Mouse (Mus musculus): Measurements from ENCODE around the gene 1700024B05Rik.
"Not testable (repeated sequence)": the region's sequence is repeated elsewhere in the genome, so short reads cannot be mapped to it uniquely, and the experiment has no call there.

Gene 1700024B05Rik

DNA sequence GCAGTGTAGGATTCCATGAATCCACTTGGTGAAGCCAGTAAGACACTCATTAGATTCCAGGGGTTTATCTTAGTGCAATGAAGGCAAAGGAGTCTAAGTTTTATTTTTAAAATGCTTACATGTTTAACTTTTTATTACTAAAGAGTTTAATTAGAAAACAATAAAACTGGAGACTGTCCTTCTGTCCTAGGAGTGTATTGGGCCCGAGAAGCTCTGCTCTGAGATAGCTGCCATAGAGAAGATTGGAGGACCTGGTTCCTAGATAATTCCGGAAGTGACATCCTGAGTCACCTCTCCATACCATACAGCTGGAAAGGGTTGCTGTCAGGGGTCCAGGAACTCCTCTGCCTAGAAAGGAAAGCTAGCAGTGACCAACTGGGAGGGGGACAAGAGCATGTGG, at the start of gene 1700024B05Rik:
Gene 1700024B05Rik, plus strand, starts transcription at position 301 of the 400 bp plus-strand sequence.
- H3K36me3 ChIP-seq (ENCODE audit: control insufficient read depth, insufficient read depth, low read length, poor library complexity, severe bottlenecking); H3K27me3 ChIP-seq (ENCODE audit: control insufficient read depth, insufficient read depth, low read length, poor library complexity, severe bottlenecking); DNase-seq (ENCODE audit: low read depth, low spot score): not testable (repeated sequence)

DNA sequence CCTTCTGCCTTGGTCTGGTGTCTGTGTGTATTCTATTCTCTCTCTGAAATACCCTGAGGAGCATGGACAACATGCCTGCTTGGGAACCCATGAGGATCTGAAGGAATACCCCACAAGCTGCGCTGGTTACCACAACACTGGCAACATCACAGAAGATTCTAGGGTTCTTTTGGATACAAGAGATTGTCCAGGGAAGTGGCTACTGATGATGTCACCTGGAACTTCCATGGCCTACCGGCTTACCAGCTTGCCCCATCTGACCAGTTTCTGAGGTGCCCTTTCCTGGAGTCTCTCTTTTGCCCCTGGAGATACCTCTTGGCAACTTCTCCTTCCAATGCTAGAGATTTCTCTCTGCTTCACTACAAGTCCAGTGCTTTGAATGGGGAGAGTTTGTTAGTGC, 36.6 kb upstream of the 1700024B05Rik start, which contains the start of gene Gm7980:
Gene Gm7980, minus strand, starts transcription at position 101 of the 400 bp plus-strand sequence.
- not testable (repeated sequence) for DNase-seq (ENCODE audit: low read depth, low spot score); H3K36me3 ChIP-seq (ENCODE audit: control insufficient read depth, insufficient read depth, low read length, poor library complexity, severe bottlenecking); H3K27me3 ChIP-seq (ENCODE audit: control insufficient read depth, insufficient read depth, low read length, poor library complexity, severe bottlenecking)

DNA sequence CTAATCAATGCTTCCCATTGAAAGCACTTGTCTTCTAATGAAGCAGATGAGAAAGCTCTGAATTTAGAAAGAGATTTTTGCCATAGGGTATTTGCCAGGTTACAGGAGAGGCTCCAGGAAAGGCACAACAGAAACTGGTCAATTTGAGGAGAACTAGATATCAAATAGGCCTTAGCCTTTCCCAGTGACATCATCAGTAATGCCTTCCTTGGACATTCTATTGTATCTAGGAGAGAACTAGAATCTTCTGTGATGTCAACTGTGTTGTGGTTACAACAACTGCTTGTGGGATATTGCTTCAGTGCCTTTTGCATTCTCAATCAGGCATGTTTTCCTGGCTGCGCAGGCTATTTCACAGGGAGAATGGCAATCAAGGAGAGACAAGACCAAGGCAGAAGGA, 19.1 kb upstream of the 1700024B05Rik start, which contains the start of gene 1700049E17Rik1:
Gene 1700049E17Rik1, plus strand, starts transcription at position 301 of the 400 bp plus-strand sequence.
- not testable (repeated sequence) for H3K27me3 ChIP-seq (ENCODE audit: control insufficient read depth, insufficient read depth, low read length, poor library complexity, severe bottlenecking); H3K36me3 ChIP-seq (ENCODE audit: control insufficient read depth, insufficient read depth, low read length, poor library complexity, severe bottlenecking); DNase-seq (ENCODE audit: low read depth, low spot score)

DNA sequence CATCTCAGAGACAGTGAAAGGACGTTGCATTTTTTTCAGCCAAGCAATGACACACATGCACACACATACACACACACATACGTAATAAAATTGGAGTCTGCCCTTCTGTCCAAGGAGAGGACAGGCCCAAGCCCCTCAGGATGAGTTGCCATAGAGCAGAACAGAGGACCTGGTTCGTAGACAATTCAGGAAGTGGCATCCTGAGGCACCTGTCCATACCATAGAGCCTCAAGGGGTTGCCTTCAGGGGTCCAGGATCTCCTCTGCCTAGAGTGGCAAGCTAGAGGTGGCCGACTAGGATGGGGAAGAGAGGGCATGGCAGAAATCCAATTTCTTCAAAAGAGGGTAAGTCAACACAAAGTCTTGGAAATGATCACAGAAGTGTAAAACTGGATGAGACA, 20.3 kb downstream of the 1700024B05Rik start:
- not testable (repeated sequence) for H3K36me3 ChIP-seq (ENCODE audit: control insufficient read depth, insufficient read depth, low read length, poor library complexity, severe bottlenecking); H3K27me3 ChIP-seq (ENCODE audit: control insufficient read depth, insufficient read depth, low read length, poor library complexity, severe bottlenecking); DNase-seq (ENCODE audit: low read depth, low spot score)

DNA sequence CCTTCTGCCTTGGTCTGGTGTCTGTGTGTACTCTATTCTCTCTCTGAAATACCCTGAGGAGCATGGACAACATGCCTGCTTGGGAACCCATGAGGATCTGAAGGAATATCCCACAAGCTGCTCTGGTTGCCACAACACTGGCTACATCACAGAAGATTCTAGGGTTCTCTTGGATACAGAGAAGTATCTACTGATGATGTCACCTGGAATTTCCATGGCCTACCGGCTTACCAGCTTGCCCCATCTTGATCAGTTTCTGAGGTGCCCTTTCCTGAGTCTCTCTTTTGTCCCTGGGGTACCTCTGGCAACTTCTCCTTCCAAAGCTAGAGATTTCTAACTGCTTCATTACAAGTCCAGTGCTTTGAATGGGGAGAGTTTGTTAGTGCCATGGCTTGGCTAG, 24.0 kb downstream of the 1700024B05Rik start, which contains the start of gene Gm6401:
Gene Gm6401, minus strand, starts transcription at position 101 of the 400 bp plus-strand sequence.
- not testable (repeated sequence) for DNase-seq (ENCODE audit: low read depth, low spot score); H3K27me3 ChIP-seq (ENCODE audit: control insufficient read depth, insufficient read depth, low read length, poor library complexity, severe bottlenecking); H3K36me3 ChIP-seq (ENCODE audit: control insufficient read depth, insufficient read depth, low read length, poor library complexity, severe bottlenecking)

DNA sequence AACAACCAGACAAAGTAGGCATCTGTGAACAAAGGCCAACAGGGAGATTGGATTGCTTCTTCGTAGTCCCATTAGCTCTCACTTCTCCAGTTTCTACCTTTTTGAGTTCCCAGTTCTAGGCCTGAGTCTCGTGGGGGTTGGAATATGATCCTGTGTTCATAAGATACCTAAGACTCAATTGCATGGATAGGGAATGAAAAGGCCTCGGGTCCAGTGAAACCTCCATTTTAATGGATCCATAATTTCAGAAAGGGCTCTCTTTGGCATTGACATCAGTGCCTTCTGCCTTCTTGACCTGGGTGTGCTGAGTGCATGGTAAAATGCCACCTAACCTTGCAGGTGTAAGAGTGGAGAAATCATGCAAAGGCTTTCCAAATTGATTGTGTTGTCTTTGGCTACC, 24.8 kb downstream of the 1700024B05Rik start:
- not testable (repeated sequence) for H3K36me3 ChIP-seq (ENCODE audit: control insufficient read depth, insufficient read depth, low read length, poor library complexity, severe bottlenecking); DNase-seq (ENCODE audit: low read depth, low spot score); H3K27me3 ChIP-seq (ENCODE audit: control insufficient read depth, insufficient read depth, low read length, poor library complexity, severe bottlenecking)

DNA sequence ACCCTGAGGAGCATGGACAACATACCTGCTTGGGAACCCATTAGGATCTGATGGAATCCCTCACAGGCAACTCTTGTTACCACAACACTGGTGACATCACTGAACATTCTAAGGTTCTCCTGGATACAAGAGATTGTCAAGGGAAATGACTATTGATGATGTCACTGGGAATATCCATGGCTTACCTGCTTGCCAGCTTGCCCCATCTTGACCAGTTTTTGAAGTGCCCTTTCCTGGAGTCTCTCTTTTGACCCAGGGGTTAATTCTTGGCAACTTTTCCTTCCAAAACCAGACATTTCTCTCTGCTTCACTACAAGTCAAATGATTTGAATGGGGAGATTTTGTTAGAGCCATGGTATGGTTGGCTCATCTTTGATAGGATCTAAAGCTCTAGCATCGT, 39.4 kb downstream of the 1700024B05Rik start, which contains the start of gene Gm3543:
Gene Gm3543, minus strand, starts transcription at position 101 of the 400 bp plus-strand sequence.
- DNase-seq (ENCODE audit: low read depth, low spot score); H3K27me3 ChIP-seq (ENCODE audit: control insufficient read depth, insufficient read depth, low read length, poor library complexity, severe bottlenecking); H3K36me3 ChIP-seq (ENCODE audit: control insufficient read depth, insufficient read depth, low read length, poor library complexity, severe bottlenecking): not testable (repeated sequence)
